In the genomic region with DNA sequence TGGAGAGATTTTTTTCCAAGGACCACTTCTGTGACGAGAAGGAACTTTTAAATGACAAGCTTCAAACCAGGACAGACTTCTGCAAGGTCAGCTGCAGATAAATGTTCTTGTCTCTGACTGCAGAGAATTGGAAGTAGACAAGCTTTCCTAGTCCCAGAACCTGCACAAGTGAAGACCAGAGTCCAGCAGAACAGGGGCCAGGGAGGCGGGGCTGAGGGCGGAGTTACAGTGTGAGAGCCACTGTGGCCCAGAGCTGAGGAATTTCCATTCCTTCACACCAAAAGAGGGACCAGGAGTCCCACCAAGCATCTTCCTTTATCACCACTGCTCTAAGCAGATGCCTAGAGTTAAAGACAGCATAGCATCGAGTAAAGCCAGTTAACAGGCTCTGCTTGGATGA, we compare ENCODE assay signal across 8 mouse cellular contexts.
A peak's percentile ranks its signal among the peaks of the same experiment; 100 is the strongest.
DNase-seq lines count a peak whose midpoint lies in the region; ATAC-seq and TF ChIP-seq lines count a peak whose summit lies in the region.
"Had no signal": no experiment of that assay in that cellular context is flagged by ENCODE, and none has a peak within 500 bp of the region (broad histone marks: within the 10 kb centered on the region; RNA-seq: fewer than 3 reads in every experiment).

No protein-coding gene starts in this region.

- H3K4me3 ChIP-seq in heart, adult 2 months, result no peak overlapping the region
- no peak overlapping the region for H3K4me3 ChIP-seq in heart, embryonic 12.5 days

- H3K27ac ChIP-seq in heart, adult 2 months, result peak overlapping the region; percentile 38; the same call in 1 of the 2 replicates
- no peak overlapping the region for H3K27ac ChIP-seq in heart, embryonic 12.5 days (ENCODE audit: poor library complexity, severe bottlenecking)

- peaks cover 5% of the 10 kb centered on the region; the same call in 1 of the 2 replicates for H3K4me1 ChIP-seq in heart, adult 2 months (ENCODE audit: control insufficient read depth, insufficient read depth, low read length)
- 0 out of 2 replicates have a peak, but pooled peaks cover 18% of the 10 kb centered on the region for H3K4me1 ChIP-seq in heart, embryonic 12.5 days (replicated peaks)

- no peaks in the 10 kb centered on the region; the same call in 1 of the 2 replicates for H3K79me2 ChIP-seq in heart, adult 2 months (replicated peaks; ENCODE audit: control insufficient read depth, insufficient read depth, low read length)

- no peak for TF ChIP-seq CTCF in heart, adult 2 months (IDR thresholded peaks at IDR 0.05)

- no peak for TF ChIP-seq EP300 in heart, adult 2 months (IDR thresholded peaks at IDR 0.05; ENCODE audit: insufficient read depth, low read depth, low read length)

- no peak overlapping the region for H3K4me2 ChIP-seq in heart, embryonic 12.5 days

- H3K9me3 ChIP-seq in heart, embryonic 12.5 days (replicated peaks), result no peaks in the 10 kb centered on the region

- no peak for TF ChIP-seq POLR2A in heart, adult 2 months (IDR thresholded peaks at IDR 0.05; ENCODE audit: insufficient read depth, low read depth, low read length)

- peak; percentile 58 to 59 for DNase-seq in heart, adult 2 months
- DNase-seq in adrenal gland, postnatal 36 days, result peak; percentile 52 to 74
- DNase-seq in heart, postnatal 14 days, result peak; percentile 47 to 48
- DNase-seq in kidney, postnatal 14 days, result peak; percentile 77
- no peak for DNase-seq in thymus, postnatal 36 days

- intact Hi-C loops in heart, adult 2 months (cut with DNase I), result no loop called here
- intact Hi-C loops in heart, postnatal 14 days (cut with DNase I), result no loop called here

- 69% methylated on average over 4 of the region's 4 CpGs for WGBS in heart, adult 2 months
- WGBS in heart, embryonic 12.5 days, result 64% methylated on average over 4 of the region's 4 CpGs

- H3K36me3 ChIP-seq in heart, adult 2 months (ENCODE audit: control insufficient read depth, insufficient read depth, low read length), result 0 out of 2 replicates have a peak, but pooled peaks cover 2% of the 10 kb centered on the region
- H3K36me3 ChIP-seq in heart, embryonic 12.5 days, result peaks cover 9% of the 10 kb centered on the region; the same call in 1 of the 2 replicates

- H3K27me3 ChIP-seq in heart, adult 2 months (ENCODE audit: control insufficient read depth, insufficient read depth, low read length), result no peaks in the 10 kb centered on the region
- no peaks in the 10 kb centered on the region for H3K27me3 ChIP-seq in heart, embryonic 12.5 days (replicated peaks)
- H3K27me3 ChIP-seq: CH12.LX had no signal

- no peak for ATAC-seq in heart, embryonic 12.5 days (ENCODE audit: insufficient number of reproducible peaks, low FRiP score)
- no peak for ATAC-seq in megakaryocyte progenitor cell, adult 5-6 weeks (replicated peaks; ENCODE audit: poor library complexity)

- H3K9ac ChIP-seq in heart, adult 2 months (ENCODE audit: low read depth, low read length), result no peak overlapping the region
- H3K9ac ChIP-seq in heart, embryonic 12.5 days, result no peak overlapping the region

Comparison
In these comparisons a context has a peak if more than half of its experiments do, and no peak if none do; other contexts are left out.
1. DNase-seq: peak in heart, adult 2 months (2 of 2), adrenal gland, postnatal 36 days (2 of 2), heart, postnatal 14 days (2 of 2) and kidney, postnatal 14 days (single experiment); none in thymus, postnatal 36 days (0 of 2).